ENCODE assay signal across 29 mouse cellular contexts in the genomic region with DNA sequence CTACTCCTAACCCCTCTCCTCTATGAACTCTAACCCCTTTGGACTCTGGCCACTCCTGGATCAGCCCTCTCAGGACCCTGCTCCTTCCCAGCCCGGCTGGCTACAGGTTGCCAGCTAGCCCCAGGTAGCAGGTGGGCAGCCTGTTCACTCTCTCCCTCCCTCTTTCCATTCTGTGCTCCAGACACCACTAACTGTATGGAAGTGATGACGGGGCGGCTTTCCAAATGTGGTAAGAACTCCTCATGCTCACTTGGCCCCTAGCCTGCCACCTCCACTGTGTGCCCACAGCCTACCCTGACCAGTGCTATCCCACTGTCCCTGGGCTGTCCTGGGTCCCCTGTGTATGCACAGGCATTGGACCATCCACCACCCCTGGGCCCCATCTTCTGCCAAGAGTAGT. TPM values are rescaled to one million over a fixed set of nuclear protein-coding genes. Genes with fewer than 3 reads are reported as not detected.
DNase-seq lines count a peak whose midpoint lies in the region; ATAC-seq and TF ChIP-seq lines count a peak whose summit lies in the region.
"Had no signal": no experiment of that assay in that cellular context is flagged by ENCODE, and none has a peak within 500 bp of the region (broad histone marks: within the 10 kb centered on the region; RNA-seq: fewer than 3 reads in every experiment).

No protein-coding gene starts in this region.

- WGBS in kidney, embryonic 16.5 days = 90% methylated on average over 3 of the region's 3 CpGs

- no peak for TF ChIP-seq CTCF in layer of hippocampus, adult 2 months (conservative IDR thresholded peaks at IDR 0.05)

- no peak overlapping the region for H3K4me2 ChIP-seq in kidney, embryonic 16.5 days (replicated peaks; ENCODE audit: low read depth, low read length)
- H3K4me2 ChIP-seq: embryonic facial prominence, embryonic 13.5 days; forebrain, embryonic 13.5 days; hindbrain, embryonic 14.5 days; intestine, embryonic 15.5 days had no signal

- H3K4me1 ChIP-seq in kidney, embryonic 16.5 days (ENCODE audit: insufficient read depth, low read length) = no peaks in the 10 kb centered on the region
- H3K4me1 ChIP-seq: embryonic facial prominence, embryonic 13.5 days; intestine, embryonic 15.5 days; midbrain, embryonic 10.5 days had no signal

- no peak overlapping the region for H3K9ac ChIP-seq in kidney, embryonic 16.5 days (replicated peaks; ENCODE audit: low read length)
- H3K9ac ChIP-seq: embryonic facial prominence, embryonic 13.5 days; forebrain, embryonic 13.5 days; hindbrain, embryonic 14.5 days; intestine, embryonic 15.5 days had no signal

- H3K36me3 ChIP-seq in kidney, embryonic 16.5 days (ENCODE audit: insufficient read depth, low read length) = no peaks in the 10 kb centered on the region
- H3K36me3 ChIP-seq: intestine, embryonic 15.5 days had no signal

- no peaks in the 10 kb centered on the region for H3K9me3 ChIP-seq in kidney, embryonic 16.5 days (ENCODE audit: low read length)
- H3K9me3 ChIP-seq: embryonic facial prominence, embryonic 13.5 days; forebrain, embryonic 13.5 days; G1E; heart, embryonic 10.5 days; intestine, embryonic 15.5 days; midbrain, embryonic 10.5 days had no signal

- DNase-seq in layer of hippocampus, adult 2 months (ENCODE audit: low spot score in 2 of 2) = no peak
- DNase-seq in layer of hippocampus, postnatal 10 days (ENCODE audit: low spot score in 2 of 2) = no peak
- DNase-seq in cerebellum, adult 11-12 months = peak; percentile 77
- peak; percentile 80 for DNase-seq in cerebellum, adult 9-11 months
- DNase-seq in T-cell, adult 2 months (ENCODE audit: low spot score) = no peak
- no peak for DNase-seq in spleen, adult 18-20 months
- DNase-seq: adrenal gland, adult 8-10 months; B cell, adult 2 months; gastrocnemius, postnatal 10 days; heart, postnatal 4 days; right cerebral cortex, adult 18-20 months; right cerebral cortex, postnatal 4 days; thymus, adult 18-20 months; thymus, postnatal 4 days had no signal

- H3K4me3 ChIP-seq in layer of hippocampus, adult 2 months = no peak overlapping the region
- no peak overlapping the region for H3K4me3 ChIP-seq in kidney, embryonic 16.5 days (ENCODE audit: low read length)
- H3K4me3 ChIP-seq: embryonic facial prominence, embryonic 13.5 days; erythroblast, embryonic 14.5 days; forebrain, embryonic 13.5 days; heart, embryonic 10.5 days; intestine, embryonic 15.5 days; midbrain, embryonic 10.5 days had no signal

- no peaks in the 10 kb centered on the region for H3K27me3 ChIP-seq in kidney, embryonic 16.5 days (ENCODE audit: insufficient read depth, low read length)
- H3K27me3 ChIP-seq: CH12.LX; embryonic facial prominence, embryonic 13.5 days; forebrain, embryonic 13.5 days; intestine, embryonic 15.5 days; Patski had no signal

- H3K27ac ChIP-seq in layer of hippocampus, adult 2 months = peak overlapping the region; percentile 44; the same call in 1 of the 2 replicates
- no peak overlapping the region for H3K27ac ChIP-seq in kidney, embryonic 16.5 days (ENCODE audit: low read length)
- H3K27ac ChIP-seq: embryonic facial prominence, embryonic 13.5 days; forebrain, embryonic 13.5 days; heart, embryonic 10.5 days; hindbrain, embryonic 14.5 days; intestine, embryonic 15.5 days; kidney, postnatal 0 days; midbrain, embryonic 10.5 days had no signal

- ATAC-seq in kidney, embryonic 16.5 days (ENCODE audit: low FRiP score, low TSS enrichment) = no peak
- ATAC-seq: forebrain, embryonic 13.5 days; intestine, embryonic 15.5 days; midbrain, embryonic 16.5 days; Patski had no signal

RNA-seq across cellular contexts. Expression of gene Brsk2, which starts 51.1 kb away (rescaled TPM):
- total RNA-seq in layer of hippocampus, adult 2 months (2021) = 100 to 1,000 TPM; 175 to 181 TPM
- 100 to 1,000 TPM; 166 to 172 TPM for total RNA-seq in layer of hippocampus, postnatal 10 days (2021)
- 0.61 and 0.85 TPM in 2 replicates for polyA plus RNA-seq in kidney, embryonic 16.5 days (2015; fragmentation: Nextera tagmentation; extraction: Ambion mirVana)
- total RNA-seq: granulocyte monocyte progenitor cell, adult 5-6 weeks had no signal
- polyA plus RNA-seq: G1E; liver, adult 2 months had no signal

Comparison
In these comparisons a context has a peak if more than half of its experiments do, and no peak if none do; other contexts are left out.
1. DNase-seq: peak in cerebellum, adult 11-12 months (single experiment) and cerebellum, adult 9-11 months (single experiment); none in layer of hippocampus, adult 2 months (0 of 2), layer of hippocampus, postnatal 10 days (0 of 2), T-cell, adult 2 months (single experiment) and spleen, adult 18-20 months (0 of 2).